Mouse (Mus musculus) stomach, postnatal 0 days (tissue): ENCODE results near the gene Barhl2. TPM values are rescaled to one million over a fixed set of nuclear protein-coding genes. Genes with fewer than 3 reads are reported as not detected.

ENCODE experiments used
- ATAC-seq: fragments of 200-750 bp; cut with Nextera tagmentation; 2 replicates; pipeline ENCODE4 v1.8.0; 2017; ENCODE audit not compliant: low FRiP score, low TSS enrichment
- DNase-seq: peaks from one replicate; pipeline ENCODE4 v3.0.0-alpha.2; 2016; ENCODE audit warnings: low spot score
- H3K27ac ChIP-seq: fragments of 300-500 bp; sonication (generic); replicated peaks from 2 replicates; pipeline ENCODE4 v1.5.1; 2014; ENCODE audit warnings: mild to moderate bottlenecking, control low read depth
- H3K27me3 ChIP-seq: fragments of 300-500 bp; sonication (generic); 2 replicates; pipeline ENCODE4 v1.6.1; 2014; ENCODE audit warnings: low read length; ENCODE audit not compliant: control insufficient read depth, insufficient read depth
- H3K36me3 ChIP-seq: fragments of 300-500 bp; sonication (generic); 2 replicates; pipeline ENCODE4 v1.6.1; 2014; ENCODE audit warnings: low read length, mixed read lengths; ENCODE audit not compliant: control insufficient read depth, insufficient read depth
- H3K4me1 ChIP-seq: fragments of 300-500 bp; sonication (generic); replicated peaks from 2 replicates; pipeline ENCODE4 v1.6.1; 2014; ENCODE audit warnings: antibody characterized with exemption; ENCODE audit not compliant: control insufficient read depth, insufficient read depth
- H3K4me2 ChIP-seq: fragments of 300-500 bp; sonication (generic); replicated peaks from 2 replicates; pipeline ENCODE4 v1.6.1; 2014; ENCODE audit warnings: low read depth, mild to moderate bottlenecking, control low read depth, moderate library complexity
- H3K4me3 ChIP-seq: fragments of 300-500 bp; sonication (generic); 2 replicates; pipeline ENCODE4 v1.5.1; 2014; ENCODE audit warnings: low read depth, low read length, control low read depth
- H3K9ac ChIP-seq: fragments of 300-500 bp; sonication (generic); 2 replicates; pipeline ENCODE4 v1.6.1; 2014; ENCODE audit warnings: mild to moderate bottlenecking, low read length, control low read depth, mixed read lengths
- H3K9me3 ChIP-seq: fragments of 300-500 bp; sonication (generic); 2 replicates; pipeline ENCODE4 v1.6.1; 2016; ENCODE audit warnings: low read length; ENCODE audit not compliant: control insufficient read depth
- CTCF ChIP-seq: IDR thresholded peaks from 2 replicates; pipeline ENCODE4 v1.5.1; 2016; ENCODE audit warnings: antibody characterized with exemption, low read depth, mild to moderate bottlenecking, moderate library complexity
- EP300 ChIP-seq: optimal IDR thresholded peaks from 2 replicates; pipeline ENCODE3; 2016; ENCODE audit warnings: antibody characterized with exemption
- WGBS: fragments of 180-500 bp; shearing (Covaris S2); extraction: QIAGEN DNeasy Blood & Tissue Kit; methylation state at CpG from one replicate; pipeline ENCODE4 v1.1.7; 2014; 5-methylcytosine and 5-hydroxymethylcytosine counted together
- polyA plus RNA-seq: library from polyadenylated mRNA; unstranded; fragments of >200 nt; fragmentation: Nextera tagmentation; extraction: Ambion mirVana; gene quantifications from 2 replicates; pipeline ENCODE4 v1.2.1, GENCODE M21; 2015

The Barhl2 gene
- polyA plus RNA-seq, 1 experiment from 2014 or later = not detected

GRCm38 (mm10) chr5:106453181-106453885 lies 4.6 kb downstream of the Barhl2 start:
- no peaks in the 10 kb centered on the region for H3K9me3 ChIP-seq
- TF ChIP-seq EP300 = no peak
- no peak for TF ChIP-seq CTCF
- 0 out of 2 replicates have a peak, but pooled peaks cover under 1% of the 10 kb centered on the region for H3K4me1 ChIP-seq
- H3K27me3 ChIP-seq = peaks cover 39% of the 10 kb centered on the region
- ATAC-seq (0 out of 2 replicates have a peak, but pooled peaks have one; percentile 24), DNase-seq (no peak)
- no peak overlapping the region for H3K27ac ChIP-seq
- no peak overlapping the region for H3K4me2 ChIP-seq
- no peaks in the 10 kb centered on the region for H3K36me3 ChIP-seq
- H3K9ac ChIP-seq = no peak overlapping the region
- WGBS = under 1% methylated on average over 43 of the region's 45 CpGs
- no peak overlapping the region for H3K4me3 ChIP-seq

- ATAC-seq (no peak), DNase-seq (no peak)
- H3K27me3 ChIP-seq = peaks cover 39% of the 10 kb centered on the region; the same call in 1 of the 2 replicates
- no peaks in the 10 kb centered on the region for H3K36me3 ChIP-seq
- WGBS = 27% methylated on average over 2 of the region's 4 CpGs
- no peak overlapping the region for H3K27ac ChIP-seq
- H3K4me3 ChIP-seq = no peak overlapping the region
- H3K4me2 ChIP-seq = no peak overlapping the region
- 0 out of 2 replicates have a peak, but pooled peaks cover 2% of the 10 kb centered on the region for H3K4me1 ChIP-seq
- H3K9ac ChIP-seq = no peak overlapping the region
- no peaks in the 10 kb centered on the region for H3K9me3 ChIP-seq
- no peak for TF ChIP-seq CTCF
- TF ChIP-seq EP300 = no peak
These were observed 5.3 kb downstream of the Barhl2 start for GRCm38 (mm10) chr5:106452686-106453085.

GRCm38 (mm10) chr5:106451681-106452440 lies 6.1 kb downstream of the Barhl2 start:
- no peaks in the 10 kb centered on the region for H3K9me3 ChIP-seq
- DNase-seq (peak; percentile 21), ATAC-seq (no peak)
- no peak overlapping the region for H3K4me2 ChIP-seq
- H3K4me3 ChIP-seq = no peak overlapping the region
- TF ChIP-seq CTCF (no peak), EP300 (no peak)
- H3K27me3 ChIP-seq = peaks cover 39% of the 10 kb centered on the region; the same call in 1 of the 2 replicates
- H3K27ac ChIP-seq = no peak overlapping the region
- H3K36me3 ChIP-seq = no peaks in the 10 kb centered on the region
- 2% methylated on average over 30 of the region's 32 CpGs for WGBS
- H3K4me1 ChIP-seq = 0 out of 2 replicates have a peak, but pooled peaks cover 2% of the 10 kb centered on the region
- H3K9ac ChIP-seq = no peak overlapping the region

GRCm38 (mm10) chr5:106450426-106451160 lies 7.4 kb downstream of the Barhl2 start:
- Histone ChIP-seq H3K4me1 (0 out of 2 replicates have a peak, but pooled peaks cover 2% of the 10 kb centered on the region), H3K27me3 (peaks cover 38% of the 10 kb centered on the region; the same call in 1 of the 2 replicates), H3K9me3 (no peaks in the 10 kb centered on the region), H3K9ac (no peak overlapping the region), H3K27ac (no peak overlapping the region), H3K36me3 (no peaks in the 10 kb centered on the region), H3K4me2 (no peak overlapping the region), H3K4me3 (no peak overlapping the region)
- no peak for TF ChIP-seq CTCF
- no peak for TF ChIP-seq EP300
- DNase-seq (no peak), ATAC-seq (no peak)
- WGBS = 21% methylated on average over 5 of the region's 5 CpGs

GRCm38 (mm10) chr5:106449720-106450425 lies 8.1 kb downstream of the Barhl2 start:
- 14% methylated on average over 4 of the region's 4 CpGs for WGBS
- no peak for ATAC-seq

More at GRCm38 (mm10) chr5:106449720-106450425, 8.1 kb downstream of the Barhl2 start:
- TF ChIP-seq CTCF (no peak), EP300 (no peak)
- no peak overlapping the region for H3K4me2 ChIP-seq
- H3K4me1 ChIP-seq = 0 out of 2 replicates have a peak, but pooled peaks cover 2% of the 10 kb centered on the region
- H3K27ac ChIP-seq = no peak overlapping the region
- H3K36me3 ChIP-seq = no peaks in the 10 kb centered on the region
- H3K9ac ChIP-seq = no peak overlapping the region
- no peak overlapping the region for H3K4me3 ChIP-seq
- H3K27me3 ChIP-seq = peaks cover 37% of the 10 kb centered on the region; the same call in 1 of the 2 replicates
- no peak for DNase-seq
- no peaks in the 10 kb centered on the region for H3K9me3 ChIP-seq
